ENCODE assay signal across 18 mouse cellular contexts in the genomic region with DNA sequence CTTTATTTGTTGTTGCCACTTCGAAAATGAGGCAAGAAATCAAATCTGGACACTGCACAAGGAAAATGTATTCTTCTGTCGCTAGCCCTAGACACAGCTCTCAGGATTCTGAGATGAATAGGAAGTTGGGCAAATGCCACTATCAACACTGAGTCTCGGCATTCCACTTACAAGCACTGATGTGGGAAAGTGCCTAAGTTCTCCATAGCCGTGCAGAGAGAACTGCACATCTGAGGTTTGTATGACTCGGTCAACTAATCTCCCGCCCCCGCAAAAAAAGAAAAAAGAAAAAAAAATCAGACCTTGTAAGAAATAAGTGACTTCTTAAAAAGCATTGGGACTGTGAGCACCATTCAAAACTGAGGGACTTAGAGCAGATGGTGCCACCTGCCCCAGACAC.
DNase-seq lines count a peak whose midpoint lies in the region; ATAC-seq and TF ChIP-seq lines count a peak whose summit lies in the region.
"Had no signal": no experiment of that assay in that cellular context is flagged by ENCODE, and none has a peak within 500 bp of the region (broad histone marks: within the 10 kb centered on the region; RNA-seq: fewer than 3 reads in every experiment).

No protein-coding gene starts in this region.

- H3K9me3 ChIP-seq in heart, embryonic 12.5 days (replicated peaks): no peaks in the 10 kb centered on the region
- no peaks in the 10 kb centered on the region for H3K9me3 ChIP-seq in heart, embryonic 10.5 days
- no peaks in the 10 kb centered on the region for H3K9me3 ChIP-seq in limb, embryonic 13.5 days
- no peaks in the 10 kb centered on the region for H3K9me3 ChIP-seq in limb, embryonic 10.5 days (replicated peaks)
- no peaks in the 10 kb centered on the region for H3K9me3 ChIP-seq in midbrain, postnatal 0 days (ENCODE audit: low read length)

- H3K27me3 ChIP-seq in heart, embryonic 12.5 days (replicated peaks): no peaks in the 10 kb centered on the region
- H3K27me3 ChIP-seq in heart, embryonic 10.5 days (ENCODE audit: insufficient read depth, poor library complexity, severe bottlenecking): no peaks in the 10 kb centered on the region
- no peaks in the 10 kb centered on the region for H3K27me3 ChIP-seq in limb, embryonic 13.5 days
- H3K27me3 ChIP-seq in limb, embryonic 10.5 days (ENCODE audit: low read depth, poor library complexity, severe bottlenecking): no peaks in the 10 kb centered on the region
- H3K27me3 ChIP-seq in midbrain, postnatal 0 days (ENCODE audit: insufficient read depth, low read length): no peaks in the 10 kb centered on the region

- DNase-seq in heart, embryonic 10.5 days (ENCODE audit: low spot score): no peak
- no peak for DNase-seq in limb, embryonic 10.5 days (ENCODE audit: low spot score)
- DNase-seq in adipocyte (ENCODE audit: low spot score): peak; percentile 47
- DNase-seq in heart, postnatal 4 days: peak; percentile 15
- no peak for DNase-seq in midbrain, postnatal 0 days (ENCODE audit: low spot score)
- no peak for DNase-seq in right cerebral cortex, adult 2 months (ENCODE audit: low spot score in 2 of 2)
- DNase-seq: adrenal gland, adult 2 months; cerebellum, adult 11 months; cerebellum, postnatal 25 days; forebrain, postnatal 0 days; left cerebral cortex, postnatal 4 days; thymus, postnatal 36 days had no signal

- peak overlapping the region; percentile 35 for H3K27ac ChIP-seq in heart, embryonic 12.5 days (ENCODE audit: poor library complexity, severe bottlenecking)
- no peak overlapping the region for H3K27ac ChIP-seq in heart, embryonic 10.5 days
- H3K27ac ChIP-seq in limb, embryonic 13.5 days: no peak overlapping the region
- no peak overlapping the region for H3K27ac ChIP-seq in limb, embryonic 10.5 days
- H3K27ac ChIP-seq in midbrain, postnatal 0 days (ENCODE audit: low read depth, low read length): no peak overlapping the region
- H3K27ac ChIP-seq: layer of hippocampus, adult 2 months; liver, embryonic 14.5 days; macrophage had no signal

- H3K4me2 ChIP-seq in heart, embryonic 12.5 days: peak overlapping the region; percentile 25; the same call in 1 of the 2 replicates
- no peak overlapping the region for H3K4me2 ChIP-seq in limb, embryonic 13.5 days (replicated peaks)
- no peak overlapping the region for H3K4me2 ChIP-seq in midbrain, postnatal 0 days (ENCODE audit: low read depth, low read length, poor library complexity, severe bottlenecking)
- H3K4me2 ChIP-seq: midbrain, embryonic 11.5 days had no signal

- TF ChIP-seq CTCF in midbrain, postnatal 0 days (IDR thresholded peaks at IDR 0.05): no peak

- H3K4me3 ChIP-seq in heart, embryonic 12.5 days: no peak overlapping the region
- no peak overlapping the region for H3K4me3 ChIP-seq in heart, embryonic 10.5 days
- no peak overlapping the region for H3K4me3 ChIP-seq in limb, embryonic 13.5 days
- no peak overlapping the region for H3K4me3 ChIP-seq in limb, embryonic 10.5 days
- no peak overlapping the region for H3K4me3 ChIP-seq in midbrain, postnatal 0 days (ENCODE audit: low read depth, low read length)
- H3K4me3 ChIP-seq: layer of hippocampus, adult 2 months had no signal

- H3K36me3 ChIP-seq in heart, embryonic 12.5 days: peaks cover 25% of the 10 kb centered on the region
- peaks cover 30% of the 10 kb centered on the region; the same call in 1 of the 2 replicates for H3K36me3 ChIP-seq in heart, embryonic 10.5 days
- H3K36me3 ChIP-seq in limb, embryonic 13.5 days: peaks cover 25% of the 10 kb centered on the region
- H3K36me3 ChIP-seq in limb, embryonic 10.5 days: peaks cover 9% of the 10 kb centered on the region; the same call in 1 of the 2 replicates
- H3K36me3 ChIP-seq in midbrain, postnatal 0 days (ENCODE audit: insufficient read depth, low read length): 0 out of 2 replicates have a peak, but pooled peaks cover 14% of the 10 kb centered on the region

- ATAC-seq in heart, embryonic 12.5 days (ENCODE audit: insufficient number of reproducible peaks, low FRiP score): peak; percentile 73
- ATAC-seq in limb, embryonic 13.5 days (ENCODE audit: low FRiP score, low read depth): peak; percentile 13; the same call in 1 of the 2 replicates
- ATAC-seq in midbrain, postnatal 0 days (ENCODE audit: low FRiP score): no peak
- ATAC-seq: forebrain, postnatal 0 days had no signal

- H3K4me1 ChIP-seq in heart, embryonic 12.5 days (replicated peaks): peaks cover 12% of the 10 kb centered on the region
- no peaks in the 10 kb centered on the region for H3K4me1 ChIP-seq in heart, embryonic 10.5 days
- peaks cover 17% of the 10 kb centered on the region for H3K4me1 ChIP-seq in limb, embryonic 13.5 days
- H3K4me1 ChIP-seq in limb, embryonic 10.5 days: no peaks in the 10 kb centered on the region
- H3K4me1 ChIP-seq in midbrain, postnatal 0 days (ENCODE audit: insufficient read depth, low read length): no peaks in the 10 kb centered on the region

- 55% methylated on average over 7 of the region's 7 CpGs for WGBS in heart, embryonic 12.5 days
- 69% methylated on average over 7 of the region's 7 CpGs for WGBS in heart, embryonic 10.5 days
- WGBS in limb, embryonic 13.5 days: 77% methylated on average over 7 of the region's 7 CpGs
- 96% methylated on average over 7 of the region's 7 CpGs for WGBS in limb, embryonic 10.5 days
- WGBS in midbrain, postnatal 0 days: 70% methylated on average over 7 of the region's 7 CpGs

- no peak overlapping the region for H3K9ac ChIP-seq in heart, embryonic 12.5 days
- H3K9ac ChIP-seq in limb, embryonic 13.5 days: no peak overlapping the region
- no peak overlapping the region for H3K9ac ChIP-seq in midbrain, postnatal 0 days (replicated peaks; ENCODE audit: low read length, poor library complexity, severe bottlenecking)
- H3K9ac ChIP-seq: forebrain, postnatal 0 days; liver, embryonic 14.5 days had no signal

Comparison
In these comparisons a context has a peak if more than half of its experiments do, and no peak if none do; other contexts are left out.
1. DNase-seq: peak in adipocyte (single experiment) and heart, postnatal 4 days (single experiment); none in heart, embryonic 10.5 days (single experiment), limb, embryonic 10.5 days (single experiment), midbrain, postnatal 0 days (single experiment) and right cerebral cortex, adult 2 months (0 of 2).